Mouse (Mus musculus): ENCODE measurements at regions not wholly inside any gene's neighbourhood (a gene's known extent, or its start where the extent isn't known, plus 50 kb on each side); places are given as distances from the start of the nearest gene placed in this dataset.

DNA sequence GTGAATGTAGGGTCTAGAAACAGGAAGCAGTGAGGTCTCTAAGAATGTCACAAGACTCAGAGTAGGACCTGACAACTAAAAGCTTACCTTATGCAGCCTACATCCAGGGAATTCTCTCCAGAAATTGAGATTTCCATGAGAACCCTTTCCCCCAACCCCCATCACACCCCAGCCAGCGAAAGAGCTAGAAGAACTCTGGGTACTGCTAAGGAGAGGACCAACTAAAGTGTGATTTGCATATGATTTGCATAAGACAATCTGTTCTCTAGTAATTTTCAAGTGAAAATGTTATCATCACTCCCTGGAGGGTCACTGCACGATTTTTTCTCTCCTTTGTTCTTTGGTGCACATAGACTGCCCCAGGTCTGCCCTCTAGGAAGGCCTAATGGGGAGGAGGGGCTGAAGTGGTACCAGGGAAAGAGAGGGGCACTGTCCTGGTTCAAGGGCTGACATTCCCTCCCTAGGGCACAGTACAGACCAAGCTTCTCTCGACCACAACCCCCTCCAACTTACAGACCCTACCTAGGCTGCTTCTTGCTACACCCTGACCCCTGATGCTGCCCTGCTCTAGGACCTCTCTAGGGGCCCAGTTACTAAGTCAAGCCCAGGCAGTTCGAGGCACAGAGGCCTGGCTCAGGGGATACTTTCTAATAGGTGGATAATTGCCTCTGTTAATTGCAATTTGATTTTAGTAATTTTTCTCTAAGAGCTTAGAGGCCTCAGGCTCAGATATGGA, 77.4 kb upstream of the Pja1 start:
- no peak for DNase-seq (ENCODE audit: low spot score)

DNA sequence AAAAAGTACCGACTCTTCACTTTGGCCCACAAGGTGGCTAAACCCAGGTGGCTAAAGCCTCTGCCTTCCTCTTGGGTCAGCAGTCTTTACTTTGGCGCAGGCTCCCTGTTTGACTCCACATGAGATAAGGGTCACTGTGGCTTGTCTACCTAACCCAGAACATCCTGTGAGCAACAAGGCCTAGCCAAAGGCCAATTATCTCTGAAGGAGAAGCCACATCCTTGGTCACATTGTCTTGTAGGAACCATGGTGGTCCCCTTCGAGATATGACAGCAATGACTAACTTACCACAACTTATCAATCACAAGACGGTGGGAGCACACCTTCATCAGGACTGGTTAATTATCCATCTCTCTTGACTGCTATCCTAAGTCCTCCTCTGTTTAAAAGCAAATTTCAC, 73.3 kb upstream of the Pja1 start:
- DNase-seq (ENCODE audit: low spot score) = no peak

DNA sequence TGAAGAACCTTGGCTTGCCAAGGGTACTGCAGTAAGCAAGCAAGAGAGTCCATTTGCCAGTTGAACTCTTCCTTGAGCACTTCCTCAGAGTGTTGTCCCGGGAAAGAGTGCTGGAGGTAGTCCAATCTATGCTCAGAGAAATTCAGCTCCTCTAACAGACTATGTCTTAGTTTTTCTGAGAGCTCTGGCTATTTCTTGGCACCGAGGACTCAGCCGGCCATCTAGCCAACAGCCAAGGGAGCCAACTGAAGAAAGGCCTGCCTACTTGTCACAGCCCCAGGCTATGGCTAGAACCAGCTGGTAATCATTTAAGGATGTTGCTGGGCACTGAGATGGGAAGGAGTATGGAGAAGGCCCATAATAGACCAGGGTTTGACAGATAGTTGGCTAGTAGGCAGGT, 70.8 kb upstream of the Pja1 start:
- no peak for DNase-seq (ENCODE audit: low spot score)

DNA sequence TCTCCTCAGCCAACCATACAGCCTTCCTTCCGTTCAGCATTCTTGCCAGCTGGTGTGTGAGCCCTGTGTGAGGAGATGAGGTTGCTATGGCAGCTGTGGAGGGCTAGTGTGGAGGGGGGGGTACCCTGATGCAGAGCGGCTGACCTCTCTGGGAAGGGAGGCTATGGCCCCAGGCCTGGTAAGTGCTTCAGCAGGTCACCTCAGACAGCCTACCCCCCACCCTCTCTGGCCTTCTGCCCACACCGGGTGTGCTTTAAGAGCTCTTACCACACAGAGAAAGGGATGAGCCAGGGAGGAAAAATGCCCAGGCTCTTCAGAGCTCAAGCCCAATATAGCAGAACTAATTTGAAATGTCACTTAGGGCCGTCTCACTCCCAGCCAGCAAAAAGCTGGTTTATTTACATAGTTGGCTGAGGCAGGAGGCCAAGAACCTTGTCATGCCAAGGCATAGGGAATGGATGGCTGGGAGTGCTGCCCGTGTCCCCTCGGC, 69.1 kb upstream of the Pja1 start:
- DNase-seq (ENCODE audit: low spot score) = no peak

DNA sequence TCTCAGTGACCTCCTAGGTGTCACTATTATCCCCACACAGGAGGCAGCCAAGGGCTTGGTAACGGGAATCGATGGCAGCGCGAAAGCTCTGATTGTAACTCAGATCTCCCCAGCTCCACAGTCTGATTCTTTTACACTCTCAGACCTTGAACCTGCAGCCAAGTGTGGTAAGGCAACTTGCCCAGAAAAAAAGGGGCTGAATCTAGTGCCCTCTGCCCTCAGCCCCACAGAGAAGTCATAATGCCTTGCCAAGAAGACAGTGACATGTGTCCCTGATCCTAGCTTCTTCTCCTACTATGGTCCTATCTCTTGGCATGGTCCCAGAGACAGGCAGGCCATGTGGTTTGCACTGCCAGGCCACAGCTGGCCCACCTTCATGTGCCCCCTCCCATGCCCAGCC, 68.6 kb upstream of the Pja1 start:
- DNase-seq (ENCODE audit: low spot score) = no peak

DNA sequence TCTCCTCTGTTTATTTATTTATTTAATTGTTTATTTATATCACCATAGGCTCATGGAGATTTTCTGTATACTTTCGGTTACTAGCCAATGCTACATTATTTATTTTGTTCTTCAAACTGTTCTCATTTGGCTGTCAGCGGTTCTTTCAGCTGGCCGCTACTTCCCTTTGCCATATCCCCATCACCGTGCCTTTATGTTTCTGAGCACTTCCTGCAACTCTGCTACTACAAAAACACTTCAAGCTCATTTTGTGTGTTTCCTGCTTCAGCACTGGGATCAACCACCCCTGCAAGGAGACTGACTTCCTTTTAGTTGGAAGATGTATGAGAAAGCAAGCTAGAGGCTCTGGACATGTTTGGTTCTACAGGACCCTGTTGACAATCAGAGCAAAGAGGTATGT, 66.7 kb upstream of the Pja1 start:
- DNase-seq (ENCODE audit: low spot score) = no peak

DNA sequence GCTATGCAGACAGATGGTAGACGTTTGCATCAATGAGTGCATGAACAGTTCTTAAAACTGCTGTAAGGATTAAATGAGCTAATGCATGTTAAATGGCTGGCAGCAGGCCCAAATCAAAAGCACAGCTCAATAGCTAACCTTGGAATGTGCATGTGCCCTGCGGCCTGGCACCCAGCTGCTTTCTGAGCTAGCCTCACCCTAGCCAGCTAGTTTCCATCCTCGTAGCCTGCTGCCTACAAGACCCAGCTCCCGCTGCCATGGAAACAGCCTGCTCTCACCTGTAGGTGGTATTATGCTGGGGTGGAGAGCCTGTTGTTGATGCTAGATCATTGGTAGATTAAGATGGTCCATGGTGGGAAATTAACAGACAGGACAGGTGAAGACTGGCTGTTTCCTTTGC, 63.8 kb upstream of the Pja1 start:
- DNase-seq (ENCODE audit: low spot score) = no peak

DNA sequence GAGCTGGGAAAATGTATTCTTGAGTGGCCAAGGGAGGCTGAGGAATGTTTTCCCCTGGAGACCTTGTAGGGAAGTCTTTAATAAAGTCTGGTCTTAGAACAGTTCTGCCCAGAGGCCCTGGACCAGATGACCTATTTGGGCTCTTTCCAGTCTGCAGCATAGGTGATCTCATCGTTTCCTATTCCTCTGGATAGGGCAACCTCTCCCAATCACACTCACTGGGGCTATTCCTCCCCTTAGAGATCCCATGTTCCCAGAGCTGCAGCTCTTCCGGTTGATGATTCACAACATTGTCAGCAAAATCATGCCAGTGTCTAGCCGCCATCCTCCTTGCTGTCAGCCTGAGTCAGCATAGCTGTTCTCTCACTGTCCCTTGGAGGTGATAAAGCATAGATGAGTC, 60.1 kb upstream of the Pja1 start:
- no peak for DNase-seq (ENCODE audit: low spot score)

DNA sequence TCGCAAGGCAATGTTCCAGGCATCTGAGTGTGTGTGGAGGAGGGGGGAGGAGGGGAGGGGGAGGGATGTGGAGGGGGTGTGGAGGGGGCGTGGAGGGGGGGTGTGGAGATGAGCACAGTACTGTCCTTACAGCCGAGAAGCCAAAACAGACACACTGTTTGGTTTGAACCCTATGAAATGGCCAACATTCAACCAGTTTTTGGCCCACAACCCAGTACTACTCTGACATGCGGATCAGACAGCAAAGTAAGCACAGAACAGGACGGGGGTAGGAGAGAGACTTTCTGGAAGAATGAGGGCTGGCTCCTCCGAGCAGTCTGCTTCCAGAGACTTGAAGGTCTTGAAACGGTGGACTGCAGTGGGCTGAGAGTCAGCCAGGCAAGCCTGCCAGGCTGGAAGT, 59.4 kb upstream of the Pja1 start:
- no peak for DNase-seq (ENCODE audit: low spot score)

DNA sequence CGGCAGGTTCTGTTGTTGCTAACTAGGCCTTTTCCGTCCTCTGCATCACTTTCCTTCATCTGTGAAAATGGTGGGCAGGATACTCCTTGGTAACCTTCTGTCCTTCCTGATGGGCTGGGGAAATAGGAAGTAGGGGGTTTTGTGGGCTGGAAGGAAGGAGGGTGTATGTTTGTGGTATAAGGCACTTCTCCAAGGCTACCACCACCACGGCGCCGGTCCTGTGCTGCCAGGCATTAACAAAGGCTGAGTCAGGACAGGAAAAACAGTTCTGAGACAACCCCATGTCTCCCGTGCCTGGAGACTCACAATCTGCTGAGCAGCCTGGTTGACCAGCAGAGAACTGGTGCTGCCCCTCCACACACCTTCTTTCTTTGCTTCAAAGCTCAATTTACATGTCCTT, 52.2 kb upstream of the Pja1 start:
- DNase-seq (ENCODE audit: low spot score) = no peak

DNA sequence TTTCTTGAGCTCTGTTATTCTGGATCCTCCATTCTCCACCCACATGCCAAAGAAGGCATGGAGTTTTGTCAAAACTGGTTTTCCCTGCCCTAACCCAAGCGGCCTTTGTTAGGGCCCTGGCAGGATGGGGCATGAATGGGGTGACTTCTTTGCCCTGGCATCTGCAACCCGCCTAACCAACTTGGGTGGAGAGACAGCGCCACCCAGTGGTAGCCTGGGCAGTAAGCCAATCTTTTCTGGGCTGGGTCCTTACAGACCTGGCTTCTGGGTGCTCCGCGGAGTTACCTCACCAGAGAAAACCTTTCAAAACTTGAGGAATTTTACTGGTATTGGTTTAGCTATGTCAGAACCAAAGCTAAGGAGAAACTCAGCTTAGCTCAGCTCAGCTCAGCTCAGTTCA, 51.8 kb upstream of the Pja1 start:
- peak; percentile 60 for DNase-seq (ENCODE audit: low spot score)

DNA sequence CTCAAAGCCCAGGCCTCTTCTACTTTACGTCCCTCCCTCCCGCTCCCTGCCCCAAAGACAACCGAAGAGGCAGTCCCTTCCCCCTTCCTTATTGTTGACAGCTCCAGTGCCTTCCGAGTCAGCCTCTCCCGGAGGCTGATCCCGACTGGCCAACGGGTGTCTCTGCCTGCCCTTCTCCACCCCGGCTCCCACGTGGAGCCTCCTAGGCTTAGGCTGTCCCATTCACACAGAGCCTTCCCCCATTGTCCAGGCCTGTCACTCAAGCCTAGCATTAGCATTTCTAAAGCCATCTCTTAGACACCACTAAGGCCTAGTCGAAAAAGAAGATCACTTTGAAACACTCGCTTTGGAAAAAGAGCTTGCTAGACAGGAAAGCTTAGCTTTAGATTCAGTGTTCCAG, 51.2 kb upstream of the Pja1 start:
- no peak for DNase-seq (ENCODE audit: low spot score)

DNA sequence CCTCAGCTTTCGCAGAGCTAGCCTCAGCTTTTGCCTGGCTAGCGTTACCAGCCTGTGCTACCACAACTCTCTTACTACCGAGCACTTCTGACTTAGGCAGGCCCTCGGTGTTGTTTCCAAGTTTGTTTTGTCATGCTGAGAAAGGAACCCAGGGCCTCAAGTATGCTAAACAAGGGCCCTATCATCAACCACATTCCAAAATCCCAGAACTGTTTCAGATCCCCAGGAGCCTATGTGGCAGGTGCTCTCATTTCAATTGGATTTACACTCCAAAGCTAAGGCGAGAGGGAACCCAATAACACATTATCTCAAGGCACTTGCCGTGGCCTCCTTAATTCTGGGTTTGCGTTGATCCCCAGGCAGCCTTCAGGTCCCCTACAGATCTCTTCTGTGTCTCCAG, 50.8 kb upstream of the Pja1 start:
- DNase-seq (ENCODE audit: low spot score) = no peak

All from urinary bladder, adult 2 months (tissue).